Mouse (Mus musculus) activated CD4-positive, CD25-positive, alpha-beta regulatory T cell, adult 4 months (primary cell): ENCODE measurements around the gene Cnnm1. TPM values are rescaled to one million over a fixed set of nuclear protein-coding genes. Genes with fewer than 3 reads are reported as not detected.

ENCODE experiments used
- polyA plus RNA-seq, 2 experiments: library from polyadenylated mRNA; unstranded; fragments of 100-300 nt; shearing (Covaris generic); gene quantifications; one replicate each; pipeline ENCODE4 v1.2.1; 2017

Gene Cnnm1
- polyA plus RNA-seq, 2 experiments from 2014 or later: not detected

Other genes with a start within 250 kb of the Cnnm1 start
- under 1 TPM in 1 of 2 experiments, not detected in 1; 0.08 TPM for gene Hpse2, start 52.1 kb upstream of the Cnnm1 start, polyA plus RNA-seq
- 10 to 100 TPM; 37.1 to 54.8 TPM for gene Got1, start 84.2 kb downstream of the Cnnm1 start, polyA plus RNA-seq
- not detected for gene Nkx2-3, start 171.9 kb downstream of the Cnnm1 start, polyA plus RNA-seq
- 10 to 100 TPM in 1 of 2 experiments, 1 to 10 TPM in 1; 8.3 to 10.8 TPM for gene Slc25a28, start 234.4 kb downstream of the Cnnm1 start, polyA plus RNA-seq
- gene Entpd7, start 249.2 kb downstream of the Cnnm1 start, polyA plus RNA-seq: 1 to 10 TPM; 8.0 TPM